Mouse (Mus musculus) gastrocnemius, postnatal 14 days (tissue): ENCODE measurements around the gene Slx4ip. TPM values are rescaled to one million over a fixed set of nuclear protein-coding genes. Genes with fewer than 3 reads are reported as not detected.
A peak's percentile ranks its signal among the peaks of the same experiment; 100 is the strongest.

Experiments
- DNase-seq: peaks from one replicate; pipeline ENCODE4 v3.0.0; 2021; ENCODE audit warnings: mixed read lengths
- intact Hi-C: fragments of 180-260 bp; cut with DNase I; formaldehyde crosslinking; loops from one replicate; pipeline ENCODE4 v1.15.1; 2025; ENCODE audit warnings: low total_unique reads
- total RNA-seq, 2 experiments: library from RNA; stranded (reverse); gene quantifications; 2 replicates each; pipeline ENCODE4 v1.2.3; 2021

The Slx4ip gene
- total RNA-seq, 2 experiments from 2014 or later: 2.4 to 2.7 TPM

GRCm38 (mm10) chr2:136936391-136937288 is 45.6 kb downstream of the Slx4ip start:
- intact Hi-C loops: no loop called here

GRCm38 (mm10) chr2:136938249-136938648 is 47.2 kb downstream of the Slx4ip start:
- DNase-seq: no peak
- intact Hi-C loops: no loop called here

More at GRCm38 (mm10) chr2:136936391-136937288, 45.6 kb downstream of the Slx4ip start:
- DNase-seq: no peak

- intact Hi-C loops: no loop called here
- DNase-seq: no peak
Observed at GRCm38 (mm10) chr2:136946297-136946696, 55.3 kb downstream of the Slx4ip start.

- intact Hi-C loops: no loop called here
- no peak for DNase-seq
Observed at GRCm38 (mm10) chr2:136947500-136947899, 56.5 kb downstream of the Slx4ip start.

- intact Hi-C loops: no loop called here
- DNase-seq: no peak
Observed at GRCm38 (mm10) chr2:136947937-136948336, 56.9 kb downstream of the Slx4ip start.

GRCm38 (mm10) chr2:136952238-136952637 is 61.2 kb downstream of the Slx4ip start:
- DNase-seq: no peak
- intact Hi-C loops: no loop called here

GRCm38 (mm10) chr2:136955726-136956571 is 64.9 kb downstream of the Slx4ip start:
- intact Hi-C loops: no loop called here
- DNase-seq: no peak

GRCm38 (mm10) chr2:136958697-136959096 is 67.7 kb downstream of the Slx4ip start:
- intact Hi-C loops: no loop called here

GRCm38 (mm10) chr2:136975774-136976173 is 84.8 kb downstream of the Slx4ip start:
- DNase-seq: peak; percentile 19
- intact Hi-C loops: no loop called here

More at GRCm38 (mm10) chr2:136958697-136959096, 67.7 kb downstream of the Slx4ip start:
- DNase-seq: no peak

GRCm38 (mm10) chr2:136979056-136979772 is 88.2 kb downstream of the Slx4ip start:
- intact Hi-C loops: no loop called here
- no peak for DNase-seq

GRCm38 (mm10) chr2:136981062-136981879 is 90.3 kb downstream of the Slx4ip start:
- DNase-seq: no peak
- intact Hi-C loops: no loop called here

- intact Hi-C loops: no loop called here
- DNase-seq: no peak
Observed at GRCm38 (mm10) chr2:136983959-136984358, 92.9 kb downstream of the Slx4ip start.

GRCm38 (mm10) chr2:136985998-136986730 is 95.1 kb downstream of the Slx4ip start:
- intact Hi-C loops: no loop called here

GRCm38 (mm10) chr2:136993116-136993515 is 102.1 kb downstream of the Slx4ip start:
- intact Hi-C loops: loop anchor here (10.0 kb wide), 1 partner anchor 122 kb away; the partner anchor contains the start of gene Jag1

More at GRCm38 (mm10) chr2:136985998-136986730, 95.1 kb downstream of the Slx4ip start:
- DNase-seq: no peak

GRCm38 (mm10) chr2:136997104-136997503 is 106.1 kb downstream of the Slx4ip start:
- peak; percentile 20 for DNase-seq
- intact Hi-C loops: loop anchor here (10.0 kb wide), 1 partner anchor 118 kb away; the partner anchor contains the start of gene Jag1

More at GRCm38 (mm10) chr2:136993116-136993515, 102.1 kb downstream of the Slx4ip start:
- DNase-seq: no peak

GRCm38 (mm10) chr2:137002031-137002430 is 111.0 kb downstream of the Slx4ip start:
- intact Hi-C loops: no loop called here
- DNase-seq: no peak

- no peak for DNase-seq
- intact Hi-C loops: no loop called here
Observed at GRCm38 (mm10) chr2:137006656-137007055, 115.6 kb downstream of the Slx4ip start.

- intact Hi-C loops: no loop called here
Observed at GRCm38 (mm10) chr2:137011980-137012379, 121.0 kb downstream of the Slx4ip start.

More at GRCm38 (mm10) chr2:137011980-137012379, 121.0 kb downstream of the Slx4ip start:
- no peak for DNase-seq
